Mouse (Mus musculus) thymus, adult 18-20 months (tissue): ENCODE results near the gene Ank3.
A peak's percentile ranks its signal among the peaks of the same experiment; 100 is the strongest.

Experiments used
- DNase-seq, 2 experiments: peaks; one replicate each; pipeline ENCODE4 v3.0.0; 2022; ENCODE audit warnings: mixed read lengths in 2 of 2

Gene Ank3

DNA sequence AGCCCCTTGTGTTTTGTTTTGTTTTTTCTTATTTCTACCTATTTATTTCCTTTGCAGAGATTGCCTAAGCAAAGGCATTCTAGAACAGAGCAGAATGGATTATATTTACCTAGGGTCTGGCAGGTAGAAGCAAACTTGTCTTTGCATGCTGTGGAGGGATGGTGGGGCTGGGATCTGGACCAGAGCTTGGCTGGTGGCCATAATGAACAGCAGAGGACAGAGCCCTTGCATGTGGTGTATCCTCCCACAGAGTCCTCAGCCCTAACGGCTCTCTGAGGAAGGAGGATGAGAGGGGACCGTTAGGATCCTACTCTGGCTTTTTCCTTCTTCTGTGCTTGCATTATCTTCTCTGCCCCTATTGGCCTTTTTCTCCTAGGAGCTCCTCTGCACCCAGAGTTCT lies 79.1 kb downstream of the Ank3 start:
- no peak for DNase-seq

DNA sequence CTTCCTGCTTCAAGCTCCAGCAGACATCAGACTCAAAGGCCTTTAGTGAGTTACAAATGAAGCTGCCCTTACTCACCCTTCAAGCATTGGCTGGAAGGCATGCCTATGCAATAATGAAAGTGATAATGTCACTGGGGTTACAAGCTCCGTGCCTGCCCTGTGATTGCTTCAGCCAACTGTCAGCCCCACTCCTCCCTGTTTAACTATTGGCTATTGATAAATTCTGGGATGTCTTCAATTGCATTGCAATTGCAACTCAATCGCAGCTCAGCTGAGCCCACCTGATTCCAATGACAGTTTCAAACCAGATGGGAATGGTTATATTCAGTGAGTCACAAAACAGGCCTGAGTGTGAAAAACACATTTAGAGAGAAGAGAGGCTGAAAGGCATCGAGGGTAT lies 80.3 kb downstream of the Ank3 start:
- DNase-seq, result no peak

GRCm38 (mm10) chr10:69485191-69485786 lies 86.7 kb downstream of the Ank3 start:
- DNase-seq, result no peak

DNA sequence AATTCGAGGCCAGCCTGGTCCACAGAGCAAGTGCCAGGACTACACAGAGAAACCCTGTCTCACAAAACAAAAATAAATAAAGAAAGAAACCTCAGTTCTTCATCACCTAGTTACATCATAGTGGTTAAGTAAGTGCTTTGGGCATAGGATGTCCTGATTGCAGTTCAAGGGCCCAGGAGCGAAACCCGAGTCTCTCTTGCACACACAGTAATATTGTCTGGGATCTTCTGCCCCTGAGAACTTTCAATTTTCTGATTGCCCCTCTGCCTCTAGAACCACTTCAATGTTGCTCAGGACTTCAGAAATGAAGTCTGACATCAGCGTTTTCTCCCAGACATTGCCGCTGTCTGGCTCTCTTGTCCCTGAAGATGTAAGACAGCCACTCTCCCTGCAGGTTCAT lies 91.6 kb downstream of the Ank3 start:
- no peak for DNase-seq

- no peak for DNase-seq
Observed at GRCm38 (mm10) chr10:69491975-69492374, 93.4 kb downstream of the Ank3 start.

- no peak for DNase-seq
Observed at GRCm38 (mm10) chr10:69497382-69497781, 98.8 kb downstream of the Ank3 start.

DNA sequence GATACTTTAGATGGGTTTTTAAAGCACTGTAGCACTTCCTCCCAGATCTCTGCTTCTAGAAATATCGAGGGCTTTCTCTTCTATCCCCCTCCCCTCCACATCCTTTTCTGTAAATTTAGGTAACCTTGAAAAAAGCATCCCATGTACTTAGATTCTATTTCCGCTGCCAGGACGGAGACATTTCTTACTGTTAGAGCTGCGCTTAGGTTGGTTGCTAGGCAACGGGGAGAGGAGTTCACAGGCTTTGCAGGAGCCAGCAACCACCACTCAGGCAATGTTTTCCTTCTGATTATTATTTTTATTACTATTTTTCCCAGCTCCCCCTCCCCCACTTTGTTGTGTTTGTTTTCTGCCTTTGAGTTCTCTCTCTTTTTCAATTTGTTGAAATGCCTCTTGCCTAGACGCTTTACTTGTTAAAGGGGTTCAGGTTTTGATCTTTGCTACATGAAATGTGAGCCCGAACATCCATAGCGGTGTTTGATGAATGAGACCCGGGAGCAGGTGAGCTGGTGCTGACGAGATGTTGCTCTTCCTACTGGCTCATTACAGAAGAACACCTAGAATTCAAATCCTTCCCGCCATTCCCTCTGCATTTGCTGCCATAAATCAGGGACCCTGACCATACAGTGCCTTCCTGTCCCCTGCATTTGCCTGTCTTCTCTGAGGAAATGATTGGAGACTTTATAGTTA lies 101.7 kb downstream of the Ank3 start:
- no peak for DNase-seq

- no peak for DNase-seq
Observed at GRCm38 (mm10) chr10:69503791-69504190, 105.2 kb downstream of the Ank3 start.

- no peak for DNase-seq
Observed at GRCm38 (mm10) chr10:69507719-69508118, 109.1 kb downstream of the Ank3 start.

DNA sequence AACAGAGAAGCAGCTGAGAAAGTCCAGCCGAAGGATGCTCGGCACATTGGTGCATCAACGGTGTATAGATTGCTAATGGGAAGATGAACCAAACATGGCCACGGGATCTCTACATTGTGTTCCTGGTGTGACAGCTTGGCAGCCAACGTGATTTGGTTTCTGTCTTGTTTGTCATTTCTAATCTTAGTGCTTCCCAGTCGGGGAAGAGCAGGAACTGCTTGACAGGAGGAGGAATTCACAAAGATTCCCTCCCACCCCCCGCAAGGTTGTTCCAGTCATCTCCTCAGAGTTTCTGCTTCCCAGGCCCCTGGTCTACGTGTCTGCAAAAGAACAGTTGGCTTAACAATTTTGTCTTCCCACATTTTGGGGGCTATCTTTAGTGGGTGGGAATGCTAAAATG lies 111.8 kb downstream of the Ank3 start:
- no peak for DNase-seq

GRCm38 (mm10) chr10:69511234-69511633 lies 112.7 kb downstream of the Ank3 start:
- DNase-seq, result no peak

DNA sequence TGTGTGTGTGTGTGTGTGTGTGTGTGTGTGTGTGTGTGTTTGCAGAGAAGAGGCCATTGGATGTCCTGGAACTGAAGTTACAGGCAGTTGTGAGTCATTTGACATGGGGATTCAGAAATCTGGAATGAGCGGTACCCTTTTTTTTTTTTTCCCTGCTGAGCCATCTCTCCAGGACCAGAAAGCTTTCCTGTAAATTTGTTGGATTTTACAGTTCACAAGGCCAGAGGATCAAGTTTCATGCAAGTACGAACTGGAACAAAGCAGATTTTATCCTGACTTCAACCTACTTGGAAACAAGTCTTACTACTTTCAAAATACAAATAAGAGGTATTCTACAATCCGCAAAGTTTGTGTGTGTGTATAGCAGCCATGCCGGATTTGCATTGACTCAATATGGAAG lies 123.4 kb downstream of the Ank3 start:
- no peak for DNase-seq

GRCm38 (mm10) chr10:69523202-69523601 lies 124.6 kb downstream of the Ank3 start:
- peak in 1 of 2 experiments; percentile 6 for DNase-seq

- DNase-seq, result no peak
Observed at GRCm38 (mm10) chr10:69527318-69527717, 128.7 kb downstream of the Ank3 start.

- no peak for DNase-seq
Observed at GRCm38 (mm10) chr10:69528746-69529145, 130.2 kb downstream of the Ank3 start.

- no peak for DNase-seq
Observed at GRCm38 (mm10) chr10:69530326-69530725, 131.8 kb downstream of the Ank3 start.

GRCm38 (mm10) chr10:69531569-69531968 lies 133.0 kb downstream of the Ank3 start:
- DNase-seq, result no peak

DNA sequence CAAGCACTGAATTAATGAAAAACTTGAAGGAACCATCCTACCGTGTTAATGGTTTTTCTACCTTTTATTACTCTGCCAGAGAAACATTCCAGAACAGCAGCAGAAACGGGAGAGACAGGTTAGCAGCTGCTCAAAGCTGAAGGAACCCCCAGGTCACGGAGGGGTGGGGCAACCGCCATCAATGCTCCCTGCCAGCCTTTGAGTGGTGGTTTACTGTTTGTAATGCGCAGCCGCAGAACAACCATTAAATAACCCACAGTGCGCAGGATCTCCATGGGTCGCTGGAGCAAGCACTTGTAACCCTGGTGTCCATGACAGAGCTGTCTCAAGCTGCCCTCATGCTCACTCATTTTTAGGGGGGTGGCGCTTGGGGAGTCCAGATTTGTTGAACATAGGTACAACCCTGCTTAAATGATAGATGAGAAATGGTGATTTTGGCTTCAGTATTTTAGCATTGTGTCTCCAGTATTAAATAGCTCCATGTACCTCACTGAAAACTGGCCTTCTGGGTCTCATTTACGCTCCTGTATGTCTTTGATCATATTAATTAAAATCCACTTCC lies 133.7 kb downstream of the Ank3 start:
- no peak for DNase-seq

GRCm38 (mm10) chr10:69533505-69534388 lies 135.2 kb downstream of the Ank3 start:
- no peak for DNase-seq

GRCm38 (mm10) chr10:69534716-69535115 lies 136.1 kb downstream of the Ank3 start:
- no peak for DNase-seq

GRCm38 (mm10) chr10:69535123-69535930 lies 136.8 kb downstream of the Ank3 start:
- no peak for DNase-seq

- no peak for DNase-seq
Observed at GRCm38 (mm10) chr10:69535931-69536200, 137.3 kb downstream of the Ank3 start.
